Mouse (Mus musculus): Measurements from ENCODE around the gene Bri3bp. TPM values are rescaled to one million over a fixed set of nuclear protein-coding genes. Genes with fewer than 3 reads are reported as not detected.
"Not testable (repeated sequence)": the region's sequence is repeated elsewhere in the genome, so short reads cannot be mapped to it uniquely, and the experiment has no call there.

The Bri3bp gene
- total RNA-seq, 2 experiments from 2014 or later: 48.0 to 62.4 TPM

DNA sequence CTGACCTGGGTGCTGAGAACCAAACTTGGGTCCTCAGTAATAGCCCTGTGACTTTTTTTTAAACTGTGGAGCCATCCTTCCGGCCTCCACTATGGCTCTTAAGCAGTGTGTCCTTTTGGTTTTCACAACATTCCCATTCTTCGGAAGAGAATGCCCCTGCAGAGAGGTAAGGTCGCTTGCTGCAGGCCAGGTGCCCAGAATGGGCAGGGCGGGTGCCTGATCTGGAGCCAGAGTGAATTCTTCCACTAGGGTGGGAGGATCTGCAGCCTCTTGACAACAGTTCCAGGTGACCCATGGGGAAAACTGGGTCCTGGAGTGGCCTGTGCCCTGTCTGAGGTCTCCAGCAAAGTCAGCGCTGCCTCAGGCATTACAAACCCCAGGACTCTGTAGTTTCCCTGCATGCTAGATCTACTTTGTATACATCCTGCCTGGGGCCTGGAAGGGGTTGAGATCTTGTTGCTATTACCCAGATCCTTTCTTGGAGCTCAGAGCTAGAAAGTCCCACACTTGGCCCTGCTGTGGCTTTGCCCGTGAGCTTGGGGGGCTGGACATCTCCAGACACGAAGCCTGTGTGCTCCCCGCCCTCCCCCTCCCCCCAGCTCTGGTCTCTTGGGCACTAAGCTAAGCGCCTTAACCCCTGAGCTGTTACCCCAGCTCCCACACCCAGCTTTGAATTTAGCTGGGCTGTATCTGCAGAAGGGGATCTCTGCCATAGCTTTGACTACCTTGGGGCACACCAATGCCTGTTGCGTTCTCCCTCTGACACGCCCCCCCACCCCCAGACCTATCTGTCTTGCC, 39.3 kb downstream of the Bri3bp start:
- intact Hi-C loops (cut with DNase I): no loop called here
- no peak for DNase-seq

DNA sequence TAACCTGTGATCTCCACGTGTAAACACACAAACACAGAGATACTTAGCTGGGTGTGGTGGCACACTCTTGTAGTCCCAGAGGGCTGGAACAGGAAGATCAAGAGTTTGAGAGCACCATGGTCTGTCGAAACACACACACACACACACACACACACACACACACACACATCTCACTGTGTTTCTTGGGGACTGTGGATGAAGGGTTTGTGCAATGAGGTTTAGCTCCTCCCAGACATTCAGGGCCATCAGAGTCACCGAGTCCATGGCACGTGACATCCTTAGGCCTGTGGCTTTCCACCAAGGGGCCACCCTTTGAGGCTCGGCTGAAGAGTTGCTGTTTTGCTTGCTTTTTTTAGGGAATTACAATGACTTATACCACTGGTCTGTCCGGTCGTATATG, 41.1 kb downstream of the Bri3bp start:
- DNase-seq: no peak

DNA sequence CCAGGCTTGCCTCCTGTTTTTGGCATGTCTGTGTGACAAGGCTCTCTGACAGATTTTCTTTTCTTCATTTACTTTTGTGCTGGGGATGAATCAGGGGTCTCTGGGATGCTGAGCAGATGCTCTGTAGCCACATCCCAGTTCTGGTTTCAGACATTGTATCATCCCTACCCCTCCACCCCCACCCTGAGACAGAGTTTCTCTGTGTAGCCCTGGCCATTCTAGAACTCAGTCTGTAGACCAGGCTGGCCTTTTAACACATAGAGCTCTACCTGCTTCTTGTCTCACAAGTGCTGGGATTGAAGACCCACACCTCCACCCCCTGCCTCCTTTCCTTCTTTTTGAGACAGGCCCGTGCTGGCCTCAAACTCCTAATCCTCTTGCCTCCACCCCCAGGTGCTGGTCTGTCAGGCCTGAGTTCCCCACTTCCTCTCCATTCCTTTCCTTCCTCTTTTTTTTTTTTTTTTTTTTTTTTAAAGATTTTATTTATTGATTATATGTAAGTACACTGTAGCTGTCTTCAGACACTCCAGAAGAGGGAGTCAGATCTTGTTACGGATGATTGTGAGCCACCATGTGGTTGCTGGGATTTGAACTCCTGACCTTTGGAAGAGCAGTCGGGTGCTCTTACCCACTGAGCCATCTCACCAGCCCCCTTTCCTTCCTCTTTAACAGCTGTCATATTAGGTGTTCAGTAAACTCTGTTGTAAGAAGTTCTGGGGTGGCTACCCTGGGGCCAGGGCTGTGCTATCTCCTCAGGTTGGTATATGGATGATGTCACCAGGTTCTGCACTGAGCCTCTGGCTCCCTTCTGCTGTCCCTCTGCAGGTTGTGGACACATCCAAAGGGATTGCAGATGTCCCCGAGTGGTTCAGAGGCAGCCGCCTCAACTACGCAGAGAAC, 42.6 kb downstream of the Bri3bp start:
- no peak for DNase-seq
- intact Hi-C loops (cut with DNase I): no loop called here

More for the DNA sequence above, 41.1 kb downstream of the Bri3bp start:
- intact Hi-C loops (cut with DNase I): no loop called here

DNA sequence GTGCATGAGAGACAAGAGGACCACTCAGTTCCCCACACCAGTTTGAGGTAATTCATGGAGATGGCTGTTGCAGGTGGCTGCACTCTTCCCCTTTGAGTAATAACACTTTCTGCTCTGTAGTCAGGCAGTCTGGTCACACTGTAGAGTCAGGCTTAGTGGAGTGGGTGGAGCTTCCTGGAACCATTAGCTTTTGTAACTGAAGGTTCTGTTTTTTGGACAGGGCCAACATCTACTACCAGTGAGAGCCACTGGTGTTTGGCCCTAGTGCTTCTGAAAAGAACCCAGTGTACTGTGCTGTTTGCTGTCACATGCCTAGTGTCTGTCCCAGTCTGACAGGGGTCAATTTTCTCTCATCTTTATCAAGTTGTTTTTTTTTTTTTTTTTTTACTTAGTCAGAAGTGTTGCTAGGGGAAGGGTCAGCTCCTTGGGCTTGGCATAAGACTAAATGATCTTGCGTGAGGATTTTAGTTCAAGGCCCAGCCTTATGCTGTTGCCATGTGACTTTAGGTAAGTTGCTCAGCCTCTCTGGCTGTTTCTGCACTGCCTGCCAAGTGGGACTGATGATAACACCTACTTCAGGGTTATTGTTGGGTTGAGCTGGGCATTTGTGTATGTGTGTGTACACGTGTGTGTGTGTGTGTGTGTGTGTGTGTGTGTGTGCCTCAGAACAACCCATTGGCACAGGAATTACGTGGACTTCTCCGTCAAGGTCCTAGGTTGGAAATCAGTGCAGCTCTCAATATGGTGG, 43.8 kb downstream of the Bri3bp start:
- DNase-seq: no peak
- intact Hi-C loops (cut with DNase I): no loop called here

DNA sequence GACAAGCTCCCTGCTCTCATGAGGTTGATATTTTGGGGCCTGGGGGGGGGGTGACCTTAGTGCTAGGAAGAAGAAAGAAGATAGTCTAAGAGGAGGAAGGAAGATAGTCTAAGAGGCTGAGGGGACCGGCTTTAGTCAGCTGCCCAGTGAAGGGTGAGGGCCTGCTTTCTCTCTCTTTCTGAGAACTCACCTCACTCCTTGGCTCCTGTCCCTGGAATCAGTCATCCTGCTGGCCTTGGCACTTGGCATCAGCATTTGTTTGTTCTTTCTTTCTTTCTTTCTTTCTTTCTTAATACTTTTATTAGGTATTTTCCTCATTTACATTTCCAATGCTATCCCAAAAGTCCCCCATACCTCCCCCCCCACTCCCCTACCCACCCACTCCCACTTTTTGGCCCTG, 44.7 kb downstream of the Bri3bp start:
- DNase-seq: no peak
- intact Hi-C loops (cut with DNase I): no loop called here

DNA sequence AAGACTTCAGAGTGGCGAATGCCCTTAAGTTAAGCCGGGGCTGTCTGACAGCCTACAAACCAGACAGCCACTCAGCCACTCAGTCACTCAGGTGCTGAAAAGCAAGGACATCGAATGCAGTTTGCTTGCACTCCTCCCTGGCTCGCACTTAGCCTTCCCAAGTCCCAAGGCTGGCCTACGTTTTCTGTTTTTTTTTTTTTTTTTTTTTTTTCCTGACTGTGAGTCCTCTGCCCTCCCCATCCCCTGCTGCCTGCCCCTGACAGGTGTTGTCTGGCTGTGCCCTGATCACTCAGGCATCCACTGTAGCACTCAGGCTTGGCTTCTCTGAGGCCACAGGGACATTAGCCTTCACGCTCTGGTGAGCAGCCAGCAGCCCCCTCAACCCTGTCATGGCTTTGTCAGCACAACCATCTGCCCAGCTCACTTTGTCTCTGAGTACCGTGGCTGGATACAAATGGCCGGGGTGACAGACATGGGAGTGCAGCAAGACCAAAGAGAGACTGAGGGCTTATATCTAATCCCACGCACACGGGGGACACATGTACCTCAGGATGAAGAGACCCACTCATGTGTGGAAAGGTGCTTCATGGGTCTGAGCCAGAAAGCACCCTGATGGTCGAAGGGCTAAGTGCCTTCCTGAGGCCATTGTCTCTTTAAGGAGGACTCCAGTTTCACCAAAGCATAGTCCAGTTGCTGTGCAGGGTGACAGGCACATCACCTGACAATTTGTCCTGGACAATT, 46.2 kb downstream of the Bri3bp start:
- intact Hi-C loops (cut with DNase I): no loop called here
- DNase-seq: no peak

DNA sequence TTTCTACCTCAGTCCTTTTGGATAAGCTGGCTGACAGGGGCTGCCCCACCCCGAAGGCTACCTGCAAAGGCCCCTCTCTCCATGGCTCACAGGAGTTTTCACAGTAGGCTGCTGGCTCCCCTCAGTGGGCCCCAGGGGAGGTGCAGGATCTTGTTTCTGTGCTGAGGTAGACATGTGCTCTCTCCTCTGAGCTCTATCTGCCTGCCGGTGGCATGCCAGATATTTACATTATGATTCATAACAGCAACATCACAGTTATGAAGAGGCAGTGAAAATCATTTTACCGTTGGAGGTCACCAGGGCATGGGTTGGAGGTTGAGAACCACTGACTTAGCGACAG, 46.7 kb downstream of the Bri3bp start:
- peak in 1 of 2 experiments; percentile 25 for DNase-seq
- intact Hi-C loops (cut with DNase I): no loop called here

DNA sequence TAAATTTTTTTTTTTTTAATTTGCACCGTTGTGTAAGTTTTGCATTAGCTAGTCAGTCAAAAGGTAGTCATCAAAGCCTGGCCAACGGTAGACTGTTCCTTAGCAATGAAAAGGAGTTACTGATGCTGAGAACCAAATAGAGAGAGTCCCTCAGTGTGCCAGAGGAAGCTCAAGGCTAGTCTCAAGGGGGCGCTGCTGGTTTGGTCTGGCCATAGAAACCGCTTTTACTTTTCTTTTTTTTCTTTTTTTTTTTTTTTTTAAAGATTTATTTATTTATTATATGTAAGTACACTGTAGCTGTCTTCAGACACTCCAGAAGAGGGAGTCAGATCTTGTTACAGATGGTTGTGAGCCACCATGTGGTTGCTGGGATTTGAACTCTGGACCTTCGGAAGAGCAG, 47.6 kb downstream of the Bri3bp start:
- DNase-seq; intact Hi-C loops (cut with DNase I): not testable (repeated sequence)

DNA sequence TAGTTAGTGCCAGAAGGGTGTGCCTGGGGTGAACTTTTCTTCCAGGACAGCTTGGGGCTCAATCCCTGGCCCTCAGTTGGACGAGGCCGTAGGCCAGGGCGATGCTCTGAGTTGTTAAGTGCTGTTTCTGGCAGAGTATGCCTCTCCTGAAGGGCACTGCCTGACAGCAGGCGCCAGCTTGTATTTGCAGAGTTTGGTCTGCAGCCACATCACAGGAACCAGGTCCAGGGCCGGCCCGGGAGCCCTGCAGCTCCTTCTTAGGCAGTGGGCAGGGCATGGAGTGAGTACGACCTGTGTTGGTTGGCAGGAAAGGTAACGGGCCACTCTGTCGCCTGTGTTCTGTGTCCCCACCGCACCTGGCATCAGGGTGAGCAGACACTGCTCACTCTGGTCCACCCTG, 49.7 kb downstream of the Bri3bp start:
- intact Hi-C loops (cut with DNase I): no loop called here
- peak; percentile 56 to 70 for DNase-seq

DNA sequence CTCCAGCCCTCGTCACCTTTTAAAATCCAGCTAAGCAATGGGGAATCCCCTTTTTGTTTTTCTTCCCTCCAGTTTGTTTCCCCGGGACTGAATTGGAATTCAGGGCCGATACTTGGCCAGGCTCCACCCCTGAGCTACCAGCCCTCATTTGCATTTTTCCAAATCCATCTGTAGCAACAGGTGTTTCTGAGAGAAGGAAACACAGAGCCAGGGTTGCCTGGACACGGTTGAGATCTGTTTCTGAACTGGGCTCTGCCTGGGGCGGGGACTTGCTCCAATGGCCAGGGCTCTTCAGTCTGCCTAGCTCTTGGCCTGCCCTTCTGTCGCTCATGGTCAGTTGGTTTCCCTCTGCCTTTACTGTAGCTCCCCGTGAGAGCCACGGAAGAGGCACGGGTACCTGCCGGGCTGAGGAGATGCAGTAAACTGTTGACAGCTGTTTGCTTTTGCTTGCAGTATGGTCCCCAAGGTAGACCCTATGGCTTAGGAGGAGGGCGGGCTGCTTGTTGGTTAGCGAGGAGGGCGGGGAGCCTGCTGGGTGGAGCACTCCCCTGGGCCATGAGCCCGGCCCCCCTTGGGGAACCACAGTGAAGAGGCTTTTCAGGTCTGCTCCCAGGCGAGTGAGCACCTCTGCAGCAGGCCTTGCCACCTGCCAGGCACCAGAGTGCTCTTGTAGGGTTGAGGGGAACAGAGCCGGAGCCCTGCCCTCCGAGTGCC, 51.2 kb downstream of the Bri3bp start:
- intact Hi-C loops (cut with DNase I): no loop called here
- DNase-seq: no peak

DNA sequence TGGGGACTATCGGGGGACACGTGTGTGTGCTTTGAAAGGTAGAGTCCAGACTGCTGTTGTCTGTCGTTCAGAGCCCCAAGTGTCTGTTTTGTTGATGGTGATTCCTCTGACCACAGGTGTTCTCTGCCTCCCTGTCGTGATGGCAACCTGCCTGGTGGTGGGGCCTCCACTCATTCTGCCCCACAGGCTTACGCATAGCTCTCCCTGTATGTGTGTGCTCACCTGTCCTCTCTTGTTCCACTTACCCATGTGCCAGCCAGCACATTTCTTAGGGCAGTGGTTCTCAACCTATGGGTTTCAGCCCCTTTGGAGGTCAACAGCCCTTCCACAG, 51.7 kb downstream of the Bri3bp start:
- intact Hi-C loops (cut with DNase I): no loop called here

DNA sequence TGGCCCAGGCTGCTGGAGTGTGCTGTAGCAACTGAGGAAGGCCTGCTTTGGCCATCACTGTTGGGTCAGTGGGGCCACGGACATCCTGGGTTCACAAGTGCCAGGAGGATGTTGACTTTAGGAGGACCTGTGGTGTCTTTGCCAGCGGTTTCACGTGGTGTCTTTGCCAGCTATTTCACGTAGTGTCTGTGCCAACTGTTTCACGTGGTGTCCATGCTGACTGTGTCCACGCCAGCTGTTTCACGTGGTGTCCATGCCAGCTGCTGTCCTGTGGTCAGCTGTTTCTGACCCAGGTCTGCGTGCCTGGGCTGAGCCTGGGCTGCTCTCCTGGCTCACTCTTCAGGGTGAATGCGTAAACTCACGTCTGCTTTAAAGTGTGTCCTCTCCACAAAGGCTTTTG, 54.3 kb downstream of the Bri3bp start:
- DNase-seq: no peak
- intact Hi-C loops (cut with DNase I): no loop called here

More for the DNA sequence above, 51.7 kb downstream of the Bri3bp start:
- DNase-seq: no peak

DNA sequence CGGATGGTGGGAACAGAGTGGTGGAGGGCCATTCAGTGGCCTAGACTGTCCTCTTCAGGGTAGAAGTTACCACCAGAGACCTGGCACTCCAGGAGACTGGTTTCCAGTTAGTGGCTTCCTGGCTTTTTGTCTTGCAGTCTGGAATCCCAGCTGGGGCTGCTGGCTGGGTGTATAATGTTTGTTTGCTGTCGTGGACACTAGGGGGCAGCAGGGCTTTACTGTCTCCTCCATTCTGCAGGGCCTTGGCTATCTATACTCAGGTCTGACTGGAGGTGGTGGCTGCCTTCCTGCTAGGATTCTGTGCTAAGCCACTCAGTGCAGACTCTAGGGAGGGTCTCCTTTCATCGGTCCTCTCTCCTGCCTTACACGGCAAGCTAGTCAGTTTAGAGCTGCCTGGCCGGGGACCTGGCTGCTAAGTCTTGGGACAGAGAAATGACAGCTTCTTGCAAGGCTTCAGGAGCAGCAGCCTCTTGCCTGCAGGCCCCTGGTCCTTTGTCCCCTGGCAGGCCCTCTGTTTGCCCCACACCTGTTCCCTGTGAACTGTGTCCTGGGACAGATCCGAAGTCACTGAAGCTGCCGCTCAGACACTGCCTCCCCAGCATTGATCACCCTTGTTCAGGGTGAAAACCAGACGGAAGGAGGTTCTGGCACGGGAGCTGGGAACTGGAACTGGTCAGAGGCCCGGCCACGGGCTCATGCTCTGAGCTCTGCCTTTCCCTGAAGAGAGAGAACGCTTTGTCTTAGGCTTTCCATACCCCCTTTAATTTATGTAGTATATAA, 56.6 kb downstream of the Bri3bp start:
- intact Hi-C loops (cut with DNase I): no loop called here
- DNase-seq: peak; percentile 52 to 70

DNA sequence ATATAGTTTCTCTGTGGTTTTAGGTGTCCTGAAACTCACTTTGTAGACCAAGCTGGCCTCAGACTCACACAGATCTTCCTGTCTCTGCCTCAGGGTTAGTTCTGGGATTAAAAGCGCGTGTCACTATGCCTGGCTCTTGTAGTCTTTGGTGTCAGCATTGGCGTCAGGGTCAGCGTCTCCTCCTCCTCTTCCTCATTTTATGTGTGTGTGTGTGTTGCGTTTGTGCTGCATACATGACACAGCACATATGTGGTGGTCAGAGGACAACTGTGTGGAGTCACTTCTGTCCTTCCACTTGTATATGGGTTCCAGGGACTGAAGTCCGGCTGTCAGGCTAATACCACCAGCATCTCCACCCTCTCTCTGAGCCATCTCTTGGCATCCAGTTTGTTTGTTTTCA, 60.1 kb downstream of the Bri3bp start:
- intact Hi-C loops (cut with DNase I): no loop called here
- DNase-seq: no peak

DNA sequence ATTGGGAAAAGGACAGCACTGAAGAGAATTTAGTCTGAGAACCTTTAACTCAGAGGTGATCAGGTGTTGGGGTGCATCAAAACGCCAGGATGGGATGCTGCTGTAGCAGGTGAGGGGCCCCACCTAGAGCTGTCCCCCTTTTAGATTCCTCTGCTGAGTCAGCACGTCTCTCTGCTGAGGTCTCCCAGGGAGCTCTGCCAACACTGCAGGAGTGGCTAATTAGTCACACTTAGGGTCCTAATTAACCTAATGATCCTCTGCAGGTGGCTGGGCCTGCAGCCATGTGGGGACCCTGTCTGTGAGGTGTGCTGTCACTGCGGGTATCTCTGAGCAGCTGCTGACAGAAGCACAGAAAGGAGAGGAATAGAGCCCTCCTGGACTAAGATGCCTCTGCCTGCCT, 60.8 kb downstream of the Bri3bp start:
- intact Hi-C loops (cut with DNase I): no loop called here
- DNase-seq: no peak

DNA sequence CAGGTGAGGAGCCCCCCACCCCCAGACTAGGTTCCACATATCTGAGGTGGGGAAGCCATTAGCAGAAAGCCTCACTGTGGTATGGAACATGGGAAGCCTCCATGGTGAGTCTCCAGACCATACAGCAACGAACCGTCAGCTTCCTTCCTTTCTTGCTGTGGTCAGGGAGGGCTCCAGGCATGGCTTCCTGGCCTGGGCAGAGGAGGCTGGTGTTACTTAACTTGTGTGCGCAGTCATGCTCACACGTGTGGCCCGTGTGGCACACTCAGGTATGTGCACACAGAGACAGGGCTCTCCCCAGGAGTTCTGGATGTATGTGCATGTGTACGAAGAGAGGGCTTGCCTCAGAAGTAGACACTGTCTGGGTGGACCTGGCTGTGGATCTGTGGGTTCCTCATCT, 62.3 kb downstream of the Bri3bp start:
- intact Hi-C loops (cut with DNase I): no loop called here
- no peak for DNase-seq

DNA sequence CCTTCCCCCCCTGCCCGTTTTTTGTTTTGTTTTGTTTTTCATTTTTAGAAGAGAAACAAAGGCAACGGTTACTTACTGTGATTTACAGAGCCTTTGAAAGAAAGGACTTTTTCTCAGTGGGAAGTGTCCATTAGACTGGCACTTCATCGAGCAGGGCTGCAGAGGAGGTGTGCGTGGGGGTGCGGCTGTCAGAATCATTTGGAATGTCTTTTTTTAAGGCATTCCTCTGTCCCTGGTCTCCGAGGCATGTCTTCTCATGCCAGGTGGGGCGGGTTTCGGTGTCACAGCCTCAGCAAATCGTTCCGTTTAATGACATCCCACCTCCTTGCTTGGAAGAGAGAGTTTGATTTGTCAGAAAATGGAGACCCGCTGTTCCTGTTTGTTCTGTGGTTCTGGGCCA, 63.3 kb downstream of the Bri3bp start:
- DNase-seq: no peak
- intact Hi-C loops (cut with DNase I): no loop called here

DNA sequence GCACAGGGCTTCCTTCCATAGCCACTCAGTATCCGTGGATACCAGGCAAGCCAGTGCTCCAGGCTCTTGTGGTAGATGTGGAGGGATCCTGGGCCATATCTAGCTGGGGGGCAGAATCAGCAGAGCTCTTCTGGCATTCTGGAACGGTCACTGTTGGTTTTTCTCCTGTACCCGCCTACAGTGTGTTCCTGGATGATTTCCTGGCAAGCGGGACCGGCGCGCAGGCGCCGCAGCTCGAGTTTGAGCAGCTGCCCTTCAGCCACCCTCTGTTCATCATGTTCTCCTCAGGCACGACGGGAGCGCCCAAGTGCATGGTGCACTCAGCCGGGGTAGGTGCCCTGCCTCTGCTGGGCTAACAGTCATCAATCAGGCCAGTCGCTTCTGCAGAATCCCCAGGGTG, 64.6 kb downstream of the Bri3bp start:
- intact Hi-C loops (cut with DNase I): no loop called here
- no peak for DNase-seq

DNA sequence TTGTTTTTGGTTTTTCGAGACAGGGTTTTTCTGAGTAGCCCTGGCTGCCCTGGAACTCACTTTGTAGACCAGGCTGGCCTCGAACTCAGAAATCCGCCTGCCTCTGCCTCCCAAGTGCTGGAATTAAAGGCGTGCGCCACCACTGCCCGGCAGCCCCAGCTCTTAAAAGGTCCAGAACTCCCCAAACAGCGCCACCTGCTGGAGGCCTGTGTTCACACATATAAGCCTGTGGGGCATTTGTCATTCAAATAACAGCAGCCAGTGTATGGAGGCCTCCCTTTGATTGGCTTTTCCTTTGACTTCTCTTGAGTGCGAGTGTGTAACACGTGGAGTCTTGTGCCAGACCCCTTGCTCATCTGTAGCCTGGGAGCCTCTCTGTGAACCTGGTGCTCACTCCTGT, 66.2 kb downstream of the Bri3bp start:
- intact Hi-C loops (cut with DNase I): no loop called here
- no peak for DNase-seq
